Mouse (Mus musculus) stomach, postnatal 0 days (tissue): Measurements from ENCODE around the gene Slain2. TPM values are rescaled to one million over a fixed set of nuclear protein-coding genes. Genes with fewer than 3 reads are reported as not detected.
A peak's percentile ranks its signal among the peaks of the same experiment; 100 is the strongest.

ENCODE experiments used
- ATAC-seq: fragments of 200-750 bp; cut with Nextera tagmentation; 2 replicates; pipeline ENCODE4 v1.8.0; 2017; ENCODE audit not compliant: low FRiP score, low TSS enrichment
- DNase-seq: peaks from one replicate; pipeline ENCODE4 v3.0.0-alpha.2; 2016; ENCODE audit warnings: low spot score
- H3K27ac ChIP-seq: fragments of 300-500 bp; sonication (generic); replicated peaks from 2 replicates; pipeline ENCODE4 v1.5.1; 2014; ENCODE audit warnings: mild to moderate bottlenecking, control low read depth
- H3K27me3 ChIP-seq: fragments of 300-500 bp; sonication (generic); 2 replicates; pipeline ENCODE4 v1.6.1; 2014; ENCODE audit warnings: low read length; ENCODE audit not compliant: control insufficient read depth, insufficient read depth
- H3K36me3 ChIP-seq: fragments of 300-500 bp; sonication (generic); 2 replicates; pipeline ENCODE4 v1.6.1; 2014; ENCODE audit warnings: low read length, mixed read lengths; ENCODE audit not compliant: control insufficient read depth, insufficient read depth
- H3K4me1 ChIP-seq: fragments of 300-500 bp; sonication (generic); replicated peaks from 2 replicates; pipeline ENCODE4 v1.6.1; 2014; ENCODE audit warnings: antibody characterized with exemption; ENCODE audit not compliant: control insufficient read depth, insufficient read depth
- H3K4me2 ChIP-seq: fragments of 300-500 bp; sonication (generic); replicated peaks from 2 replicates; pipeline ENCODE4 v1.6.1; 2014; ENCODE audit warnings: low read depth, mild to moderate bottlenecking, control low read depth, moderate library complexity
- H3K4me3 ChIP-seq: fragments of 300-500 bp; sonication (generic); 2 replicates; pipeline ENCODE4 v1.5.1; 2014; ENCODE audit warnings: low read depth, low read length, control low read depth
- H3K9ac ChIP-seq: fragments of 300-500 bp; sonication (generic); 2 replicates; pipeline ENCODE4 v1.6.1; 2014; ENCODE audit warnings: mild to moderate bottlenecking, low read length, control low read depth, mixed read lengths
- H3K9me3 ChIP-seq: fragments of 300-500 bp; sonication (generic); 2 replicates; pipeline ENCODE4 v1.6.1; 2016; ENCODE audit warnings: low read length; ENCODE audit not compliant: control insufficient read depth
- CTCF ChIP-seq: IDR thresholded peaks from 2 replicates; pipeline ENCODE4 v1.5.1; 2016; ENCODE audit warnings: antibody characterized with exemption, low read depth, mild to moderate bottlenecking, moderate library complexity
- EP300 ChIP-seq: optimal IDR thresholded peaks from 2 replicates; pipeline ENCODE3; 2016; ENCODE audit warnings: antibody characterized with exemption
- WGBS: fragments of 180-500 bp; shearing (Covaris S2); extraction: QIAGEN DNeasy Blood & Tissue Kit; methylation state at CpG from one replicate; pipeline ENCODE4 v1.1.7; 2014; 5-methylcytosine and 5-hydroxymethylcytosine counted together
- polyA plus RNA-seq: library from polyadenylated mRNA; unstranded; fragments of >200 nt; fragmentation: Nextera tagmentation; extraction: Ambion mirVana; gene quantifications from 2 replicates; pipeline ENCODE4 v1.2.1, GENCODE M21; 2015

Slain2 gene
- polyA plus RNA-seq: 10.0 and 11.5 TPM in 2 replicates

- H3K4me1 ChIP-seq: peaks cover 9% of the 10 kb centered on the region; the same call in 1 of the 2 replicates
- H3K4me3 ChIP-seq: peak within 1 kb of the TSS; percentile 97
- peak; percentile 100 for DNase-seq
- TF ChIP-seq EP300 (no peak), CTCF (peak; percentile 86)
- ATAC-seq: peak; percentile 95
- peak within 1 kb of the TSS; percentile 98 for H3K9ac ChIP-seq
- H3K9me3 ChIP-seq: no peaks in the 10 kb centered on the region
- H3K27ac ChIP-seq: peak within 1 kb of the TSS; percentile 99
- WGBS: under 1% methylated on average over 81 of the region's 83 CpGs
- H3K27me3 ChIP-seq: no peaks in the 10 kb centered on the region
- no peaks in the 10 kb centered on the region for H3K36me3 ChIP-seq
- peak within 1 kb of the TSS; percentile 85 for H3K4me2 ChIP-seq
These were observed at the start of gene Slain2 for GRCm38 (mm10) chr5:72913648-72914557. Gene Slain2, plus strand, starts transcription at chr5:72914304.

- Histone ChIP-seq H3K4me2 (no peak overlapping the region), H3K27me3 (no peaks in the 10 kb centered on the region), H3K9ac (no peak overlapping the region), H3K36me3 (no peaks in the 10 kb centered on the region), H3K4me1 (no peaks in the 10 kb centered on the region), H3K9me3 (no peaks in the 10 kb centered on the region), H3K27ac (no peak overlapping the region), H3K4me3 (no peak overlapping the region)
- TF ChIP-seq CTCF: no peak
- no peak for TF ChIP-seq EP300
- DNase-seq: no peak
- no peak for ATAC-seq
- 67% methylated on average over 3 of the region's 3 CpGs for WGBS
These were observed 49.4 kb upstream of the Slain2 start for GRCm38 (mm10) chr5:72864654-72865178.

GRCm38 (mm10) chr5:72866260-72866905, 47.7 kb upstream of the Slain2 start:
- Histone ChIP-seq H3K9me3 (no peaks in the 10 kb centered on the region), H3K36me3 (no peaks in the 10 kb centered on the region), H3K27me3 (no peaks in the 10 kb centered on the region), H3K4me2 (peak overlapping the region; percentile 92; the same call in 1 of the 2 replicates), H3K4me3 (no peak overlapping the region), H3K4me1 (no peaks in the 10 kb centered on the region), H3K9ac (no peak overlapping the region), H3K27ac (no peak overlapping the region)
- 64% methylated on average over 6 of the region's 6 CpGs for WGBS
- ATAC-seq: no peak
- no peak for TF ChIP-seq CTCF
- no peak for TF ChIP-seq EP300
- no peak for DNase-seq

GRCm38 (mm10) chr5:72867036-72867672, 47.0 kb upstream of the Slain2 start:
- H3K27ac ChIP-seq: no peak overlapping the region
- 29% methylated on average over 16 of the region's 16 CpGs for WGBS

GRCm38 (mm10) chr5:72868091-72868875, 45.8 kb upstream of the Slain2 start, which contains the start of gene Tec:
Gene Tec, minus strand, starts transcription at chr5:72868483.
- TF ChIP-seq CTCF (peak; percentile 26; the same call in 1 of the 2 replicates), EP300 (no peak)

More at GRCm38 (mm10) chr5:72867036-72867672, 47.0 kb upstream of the Slain2 start:
- DNase-seq: no peak
- Histone ChIP-seq H3K4me1 (no peaks in the 10 kb centered on the region), H3K36me3 (no peaks in the 10 kb centered on the region), H3K9ac (no peak overlapping the region), H3K4me2 (peak overlapping the region; percentile 92), H3K4me3 (peak overlapping the region; percentile 60), H3K9me3 (no peaks in the 10 kb centered on the region), H3K27me3 (no peaks in the 10 kb centered on the region)
- no peak for TF ChIP-seq EP300
- no peak for TF ChIP-seq CTCF
- peak; percentile 17; the same call in 1 of the 2 replicates for ATAC-seq

More at GRCm38 (mm10) chr5:72868091-72868875, 45.8 kb upstream of the Slain2 start, which contains the start of gene Tec:
- ATAC-seq (peak; percentile 95), DNase-seq (peak; percentile 96)
- H3K4me2 ChIP-seq: peak within 1 kb of the TSS; percentile 92
- H3K4me1 ChIP-seq: no peaks in the 10 kb centered on the region
- H3K9me3 ChIP-seq: no peaks in the 10 kb centered on the region
- H3K27me3 ChIP-seq: no peaks in the 10 kb centered on the region
- no peaks in the 10 kb centered on the region for H3K36me3 ChIP-seq
- peak within 1 kb of the TSS; percentile 60 for H3K4me3 ChIP-seq
- peak within 1 kb of the TSS; percentile 60 for H3K9ac ChIP-seq
- under 1% methylated on average over 60 of the region's 60 CpGs for WGBS
- H3K27ac ChIP-seq: peak within 1 kb of the TSS; percentile 58
